Mouse (Mus musculus) heart, adult 18-20 months (tissue): ENCODE data around the gene Lrrc1. TPM values are rescaled to one million over a fixed set of nuclear protein-coding genes. Genes with fewer than 3 reads are reported as not detected.
A peak's percentile ranks its signal among the peaks of the same experiment; 100 is the strongest.

Experiments used
- DNase-seq, 2 experiments: peaks; one replicate each; pipeline ENCODE4 v3.0.0; 2021 to 2022; ENCODE audit warnings: mixed read lengths in 1 of 2
- total RNA-seq, 2 experiments: library from RNA; stranded (reverse); gene quantifications; 2 replicates each; pipeline ENCODE4 v1.2.3; 2021

The Lrrc1 gene
- total RNA-seq, 2 experiments from 2014 or later: 14.3 to 16.9 TPM

DNA sequence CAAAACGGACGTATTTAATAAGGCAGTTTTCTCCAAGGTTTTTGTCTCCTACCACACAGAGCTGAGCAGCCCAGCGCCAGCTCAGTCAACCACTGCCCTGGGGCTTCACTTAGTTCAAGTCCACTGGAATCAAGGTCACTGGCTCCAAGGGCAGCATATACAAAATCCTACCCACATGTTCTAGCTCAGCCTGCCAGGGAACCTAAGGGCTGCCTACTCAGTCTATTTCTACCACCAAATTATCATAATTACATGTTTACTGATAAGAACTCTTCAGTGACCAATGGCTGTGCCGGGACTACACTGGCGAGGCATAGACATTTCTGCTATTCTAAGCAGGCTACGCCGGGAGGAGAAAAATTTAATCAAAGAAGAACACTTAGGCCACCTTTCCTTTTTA lies 80.8 kb downstream of the Lrrc1 start:
- peak; percentile 56 to 68 for DNase-seq

GRCm38 (mm10) chr9:77463195-77463594 lies 81.5 kb downstream of the Lrrc1 start:
- no peak for DNase-seq

DNA sequence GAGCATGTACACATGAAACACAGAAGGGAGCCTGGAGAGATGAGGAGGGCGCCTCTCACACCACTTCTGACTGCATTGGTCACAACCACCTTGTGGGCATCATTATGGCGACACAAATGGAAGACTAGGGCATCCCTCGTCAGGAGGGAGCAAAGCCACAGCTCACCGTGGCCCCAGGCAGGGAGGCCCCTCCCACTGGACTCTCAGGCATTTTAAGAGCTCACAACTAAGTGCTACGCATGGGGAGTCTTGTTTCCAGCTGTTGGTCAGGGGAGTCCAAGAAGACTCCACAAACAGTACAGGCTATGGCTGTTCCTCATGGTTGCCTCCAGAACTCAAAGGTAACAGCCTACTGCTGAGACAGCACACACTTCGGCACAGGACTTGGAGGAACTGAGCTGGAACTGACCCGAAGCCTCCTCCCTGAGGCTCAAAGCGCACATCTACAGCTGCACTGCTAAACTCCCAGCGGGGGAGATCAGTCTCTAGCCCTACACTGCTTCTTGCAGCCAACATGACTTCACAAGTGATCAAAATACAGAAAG lies 83.2 kb downstream of the Lrrc1 start:
- DNase-seq: no peak

DNA sequence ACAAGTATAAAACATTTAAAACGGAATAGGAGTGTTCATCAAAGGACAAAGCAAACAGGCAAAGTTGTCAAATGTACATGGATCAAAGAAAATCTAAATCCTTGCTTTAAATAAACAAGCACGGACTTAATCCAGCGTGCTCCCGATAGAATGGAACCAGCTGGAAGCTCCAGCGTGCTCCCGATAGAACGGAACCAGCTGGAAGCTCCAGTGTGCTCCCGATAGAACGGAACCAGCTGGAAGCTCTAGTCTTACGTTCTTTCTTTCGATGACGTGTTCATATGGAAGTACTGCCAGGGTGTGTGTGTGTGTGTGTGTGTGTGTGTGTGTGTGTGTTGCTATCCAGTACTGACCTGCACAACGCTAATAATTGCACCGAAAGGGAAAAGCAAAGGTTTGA lies 84.3 kb downstream of the Lrrc1 start:
- no peak for DNase-seq

DNA sequence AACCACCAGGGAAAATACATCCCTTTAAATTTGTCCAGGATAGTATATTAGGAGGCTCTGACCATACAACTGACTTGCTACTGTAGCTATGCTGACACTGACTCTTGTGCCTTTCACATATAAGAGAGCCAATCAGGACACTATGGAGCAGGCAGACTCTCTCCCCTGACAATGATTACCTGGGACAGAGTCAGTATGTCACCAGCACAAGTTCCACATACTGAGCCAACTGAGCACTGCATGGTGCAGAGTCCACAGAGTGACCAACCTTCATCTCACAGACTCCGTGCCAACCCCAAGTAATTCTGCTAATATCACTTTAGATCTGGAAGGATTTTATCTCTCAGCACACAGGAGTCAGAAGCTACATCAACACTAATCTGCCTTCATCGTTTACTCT lies 85.3 kb downstream of the Lrrc1 start:
- DNase-seq: no peak

DNA sequence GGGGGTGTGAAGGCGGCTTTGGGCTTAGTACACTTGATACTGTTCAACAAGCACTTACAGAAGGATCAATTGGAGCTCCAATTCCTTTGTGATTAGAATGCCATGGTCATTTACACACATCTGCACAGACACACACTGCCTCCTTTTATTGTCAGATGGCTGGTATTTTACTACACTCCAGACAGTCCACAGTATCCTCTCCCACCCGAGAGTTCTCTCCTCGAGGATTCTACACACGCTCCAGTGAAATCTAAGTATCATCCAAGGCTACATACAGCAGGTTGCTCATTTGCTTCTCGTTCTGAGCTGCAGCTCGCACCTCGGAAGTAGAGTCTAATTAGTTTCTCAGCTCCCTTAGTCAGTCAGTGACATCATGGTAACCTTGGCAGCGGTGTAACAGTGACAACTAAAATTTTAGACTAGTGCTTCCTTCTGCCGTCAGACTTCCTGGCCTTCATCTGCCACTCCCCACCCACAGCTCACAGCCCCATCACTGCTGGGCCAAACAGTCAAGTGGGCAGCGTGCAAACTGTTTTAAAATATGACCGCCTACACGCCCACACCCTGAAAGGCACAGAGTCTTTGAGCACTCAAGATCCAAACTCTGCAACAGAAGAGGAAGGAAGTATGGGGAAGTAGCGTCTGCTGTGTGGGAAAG lies 88.4 kb downstream of the Lrrc1 start:
- no peak for DNase-seq

- DNase-seq: no peak
Observed at GRCm38 (mm10) chr9:77455439-77456168, 89.1 kb downstream of the Lrrc1 start.

DNA sequence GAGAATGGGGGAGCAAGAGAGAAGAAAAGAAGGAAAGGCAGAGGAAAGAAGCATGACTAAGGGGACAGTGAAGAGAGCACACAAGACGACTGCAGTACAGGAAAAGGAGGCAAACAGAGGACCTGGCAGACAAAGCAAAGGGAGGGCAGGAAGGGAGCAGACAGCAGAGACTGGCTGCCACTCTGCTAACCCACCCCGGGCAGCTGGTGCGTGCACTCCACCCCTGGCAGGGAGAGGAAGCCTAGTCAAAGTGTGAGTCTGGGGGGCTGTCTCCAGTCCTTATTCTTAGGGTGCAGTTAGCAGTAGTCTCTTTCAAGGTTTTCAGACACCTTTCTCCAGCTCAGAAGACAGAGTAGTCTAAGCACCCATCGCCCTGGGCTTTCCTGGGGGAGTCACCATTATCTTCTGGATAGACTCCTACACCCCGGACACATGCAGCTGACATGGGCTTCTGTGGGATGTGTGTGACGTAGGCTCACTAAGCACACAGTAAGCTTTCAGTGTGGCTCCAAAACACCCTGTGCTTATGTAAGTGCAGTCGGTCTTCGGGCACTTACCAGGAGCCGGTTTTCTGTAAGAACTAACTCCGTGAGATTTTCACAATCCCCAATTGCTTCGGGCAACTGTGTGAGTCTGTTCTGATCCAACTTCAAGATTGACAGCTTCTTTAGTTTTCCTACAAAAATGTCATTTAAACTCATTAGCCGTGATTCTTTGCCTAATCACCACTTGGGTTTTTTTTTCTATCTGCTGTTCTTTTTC lies 92.4 kb downstream of the Lrrc1 start:
- no peak for DNase-seq

- DNase-seq: no peak
Observed at GRCm38 (mm10) chr9:77450447-77450846, 94.2 kb downstream of the Lrrc1 start.

- DNase-seq: no peak
Observed at GRCm38 (mm10) chr9:77444876-77445275, 99.8 kb downstream of the Lrrc1 start.

- DNase-seq: peak in 1 of 2 experiments; percentile 28
Observed at GRCm38 (mm10) chr9:77439371-77439770, 105.3 kb downstream of the Lrrc1 start.

DNA sequence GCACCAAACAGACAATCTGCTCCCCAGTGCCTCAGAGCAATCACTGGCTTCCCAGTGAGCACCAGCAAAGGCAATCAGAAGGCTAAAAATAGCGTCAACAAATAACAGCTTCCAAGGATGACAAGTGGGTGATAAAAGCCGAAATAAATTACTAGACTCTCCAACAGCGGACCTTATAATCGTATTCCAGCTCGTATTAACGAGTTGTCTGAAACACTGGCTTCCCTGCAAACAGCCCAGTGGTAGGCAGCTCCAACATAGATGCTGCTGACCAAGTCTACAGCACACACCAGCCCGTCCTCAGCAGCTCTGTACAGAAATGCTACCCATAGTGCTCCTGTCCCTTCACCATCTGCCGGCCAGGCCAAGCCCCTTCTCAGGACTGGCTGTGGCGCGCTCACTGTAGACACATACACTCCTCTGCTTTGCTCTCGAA lies 105.8 kb downstream of the Lrrc1 start:
- peak; percentile 44 to 65 for DNase-seq

DNA sequence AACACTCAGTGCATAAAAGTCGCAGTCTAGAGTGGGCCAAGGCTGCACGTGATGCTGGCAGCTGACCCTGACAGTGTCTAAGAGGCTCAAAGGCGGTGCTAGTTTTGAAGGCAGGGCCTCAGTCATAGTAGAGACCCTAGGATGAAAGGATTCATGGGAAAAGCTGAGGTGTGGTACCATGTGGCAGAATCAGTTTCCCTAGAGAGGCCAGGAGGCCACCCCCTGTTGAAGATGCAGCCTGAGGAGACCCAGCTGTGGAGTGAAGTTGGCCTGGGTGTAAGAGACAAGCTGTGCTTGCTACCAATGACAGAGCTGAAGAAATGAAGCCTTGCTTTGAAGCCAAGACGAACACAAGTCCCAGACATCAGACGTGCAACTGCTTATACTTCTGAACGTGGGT lies 107.5 kb downstream of the Lrrc1 start:
- no peak for DNase-seq

DNA sequence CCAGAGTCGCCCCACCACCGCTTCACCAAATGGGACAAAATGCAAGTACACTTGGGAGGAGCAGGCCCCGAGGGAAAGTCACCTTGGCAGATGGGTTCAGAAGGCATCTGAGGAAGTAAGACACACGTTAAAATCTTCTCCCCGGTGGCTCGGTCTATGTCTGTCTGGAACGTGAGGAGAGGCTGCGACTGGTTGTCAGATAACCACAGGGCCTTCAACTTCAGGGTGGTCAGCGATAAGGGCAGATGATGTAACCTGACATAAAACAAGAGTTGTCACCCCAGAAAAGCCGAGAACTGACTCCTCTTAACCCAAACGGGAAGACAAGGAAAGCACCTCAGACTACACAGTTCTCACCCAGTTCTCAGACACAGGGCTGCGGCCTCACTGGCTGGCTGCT lies 109.7 kb downstream of the Lrrc1 start:
- DNase-seq: no peak

DNA sequence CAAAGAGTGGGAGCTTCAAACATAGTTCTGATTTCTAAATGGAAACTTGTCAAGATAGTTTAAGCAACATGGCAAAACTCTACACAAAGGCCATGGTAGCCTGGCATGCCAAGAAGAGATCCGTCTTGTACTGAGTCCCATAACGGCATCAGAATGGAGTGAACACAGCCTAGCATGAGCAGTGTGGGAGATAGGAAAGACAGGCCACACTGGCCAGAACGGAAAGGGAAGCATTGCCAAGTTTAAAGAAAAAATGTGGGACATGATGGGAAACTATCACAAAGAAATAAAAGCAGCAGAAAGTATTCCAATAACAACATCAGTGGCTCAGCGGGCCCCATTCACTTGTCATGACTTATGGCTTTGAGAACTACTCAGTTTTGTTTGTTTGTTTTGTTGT lies 111.2 kb downstream of the Lrrc1 start:
- DNase-seq: peak; percentile 24 to 37

- DNase-seq: no peak
Observed at GRCm38 (mm10) chr9:77432030-77432429, 112.6 kb downstream of the Lrrc1 start.

DNA sequence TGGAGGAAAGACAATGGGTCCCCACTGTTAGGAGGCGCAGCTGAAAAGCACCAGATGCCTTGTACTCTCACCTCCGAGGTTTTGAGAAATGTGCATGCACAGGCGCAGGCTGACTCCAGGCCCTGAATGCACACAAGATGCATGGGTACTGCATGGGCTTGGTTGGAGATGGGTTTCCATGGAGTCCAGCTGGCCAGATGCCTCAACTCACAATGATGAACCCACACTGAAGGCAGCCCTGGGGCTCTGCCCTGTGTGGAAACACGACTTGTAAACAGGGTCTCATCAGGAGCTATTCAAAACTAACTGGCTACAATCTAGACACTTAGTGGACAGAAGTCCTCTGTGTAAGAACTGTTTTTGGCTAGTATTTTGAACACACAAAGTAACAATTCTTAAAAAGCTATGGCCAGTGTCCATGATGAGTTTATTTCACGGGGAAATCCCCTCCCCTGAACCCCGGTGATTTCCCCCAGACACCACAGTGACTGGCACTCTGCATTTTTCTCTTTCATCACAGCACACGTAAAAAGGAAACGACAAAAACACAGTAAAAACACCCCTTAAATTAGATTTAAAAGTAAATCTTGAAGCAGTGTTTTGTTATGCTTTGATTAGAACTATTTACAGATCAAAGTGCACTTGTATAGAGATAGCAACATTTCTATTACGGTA lies 114.1 kb downstream of the Lrrc1 start:
- no peak for DNase-seq

DNA sequence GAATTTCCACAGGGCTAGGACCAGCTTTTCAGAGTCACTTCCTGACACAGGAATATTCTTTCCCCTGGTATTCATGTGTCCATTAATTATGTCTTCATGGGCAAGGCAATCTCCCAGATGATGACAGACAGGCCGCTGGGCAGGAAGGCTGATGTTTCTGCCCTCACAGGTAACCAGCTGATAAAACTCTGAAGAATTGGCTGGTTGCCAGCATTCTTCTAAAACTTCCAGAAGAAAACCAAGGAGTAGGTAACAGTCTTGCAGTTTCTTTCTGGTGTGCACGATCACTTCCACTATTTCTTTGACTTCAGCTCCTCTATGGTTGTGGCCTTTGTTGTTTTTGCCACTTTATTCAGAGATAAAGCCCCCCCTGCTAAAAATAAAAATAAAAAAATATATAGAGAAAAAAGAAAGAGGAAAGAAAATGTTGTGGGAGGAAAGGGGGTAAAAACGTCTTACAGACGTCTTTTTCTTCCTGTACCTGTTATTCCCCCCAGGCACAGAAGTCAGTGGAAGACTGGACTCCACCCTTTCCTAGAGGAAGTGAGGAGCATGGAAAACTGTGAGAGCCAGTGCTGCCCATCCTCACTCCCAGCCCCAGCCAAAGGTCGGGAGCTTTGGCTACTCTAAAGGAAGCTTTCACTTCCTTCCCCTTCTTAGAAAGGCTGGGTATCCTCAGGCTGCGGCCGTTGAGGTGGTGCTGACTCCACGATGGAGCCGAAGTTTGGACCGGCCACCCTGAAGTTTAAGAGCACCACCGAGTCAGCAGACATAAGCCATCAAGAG lies 115.2 kb downstream of the Lrrc1 start:
- peak; percentile 20 to 52 for DNase-seq

DNA sequence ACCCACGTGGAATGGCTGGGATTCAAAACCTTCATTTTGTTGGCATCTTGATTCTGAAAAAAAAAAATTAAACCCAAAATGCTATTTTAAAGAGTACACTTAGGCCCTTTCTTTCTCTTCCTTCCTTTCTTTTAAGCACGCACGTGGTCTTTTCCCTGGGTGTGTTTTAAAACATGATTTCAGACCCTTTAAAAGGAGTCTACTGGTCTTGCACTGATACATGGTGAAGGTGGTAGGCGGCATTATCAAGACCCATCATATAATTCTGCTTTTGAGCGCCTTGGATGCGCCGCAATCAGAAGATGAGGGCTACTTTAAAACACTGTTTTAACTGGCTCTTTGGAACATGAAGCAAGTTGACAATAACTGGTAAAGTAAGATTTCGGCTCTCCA lies 115.9 kb downstream of the Lrrc1 start:
- no peak for DNase-seq

DNA sequence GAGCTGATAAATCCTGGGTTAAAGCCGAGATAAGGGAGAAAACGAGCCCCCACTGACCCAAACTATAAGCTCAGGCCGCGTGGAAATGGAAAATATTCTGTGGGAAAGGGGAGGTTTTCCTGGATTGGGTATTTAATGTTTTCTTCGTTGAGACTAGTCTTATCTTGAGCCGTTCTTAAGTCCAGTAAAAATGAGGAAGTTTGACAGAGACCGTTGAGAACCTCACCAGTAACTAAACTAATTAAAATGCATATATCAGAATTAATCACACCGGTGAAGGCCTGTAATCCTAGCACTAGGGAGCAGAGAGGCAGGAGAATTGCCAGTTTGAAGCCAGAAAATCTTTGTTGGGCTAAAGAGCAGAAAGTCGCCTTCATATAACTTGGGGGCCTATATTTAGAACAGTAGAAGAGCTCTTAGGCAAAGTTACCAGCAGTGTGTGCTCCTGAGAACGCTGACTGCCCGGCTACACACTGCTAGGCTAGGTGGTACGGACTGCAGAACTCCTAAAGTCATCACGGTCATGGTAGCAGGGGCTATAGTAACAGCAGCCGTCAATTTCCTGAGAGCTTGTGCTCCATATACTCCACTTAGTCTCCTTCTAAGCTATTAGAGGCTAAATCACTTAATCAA lies 116.4 kb downstream of the Lrrc1 start:
- DNase-seq: no peak
